Mouse (Mus musculus): ENCODE data around the gene Grsf1.

Gene Grsf1

DNA sequence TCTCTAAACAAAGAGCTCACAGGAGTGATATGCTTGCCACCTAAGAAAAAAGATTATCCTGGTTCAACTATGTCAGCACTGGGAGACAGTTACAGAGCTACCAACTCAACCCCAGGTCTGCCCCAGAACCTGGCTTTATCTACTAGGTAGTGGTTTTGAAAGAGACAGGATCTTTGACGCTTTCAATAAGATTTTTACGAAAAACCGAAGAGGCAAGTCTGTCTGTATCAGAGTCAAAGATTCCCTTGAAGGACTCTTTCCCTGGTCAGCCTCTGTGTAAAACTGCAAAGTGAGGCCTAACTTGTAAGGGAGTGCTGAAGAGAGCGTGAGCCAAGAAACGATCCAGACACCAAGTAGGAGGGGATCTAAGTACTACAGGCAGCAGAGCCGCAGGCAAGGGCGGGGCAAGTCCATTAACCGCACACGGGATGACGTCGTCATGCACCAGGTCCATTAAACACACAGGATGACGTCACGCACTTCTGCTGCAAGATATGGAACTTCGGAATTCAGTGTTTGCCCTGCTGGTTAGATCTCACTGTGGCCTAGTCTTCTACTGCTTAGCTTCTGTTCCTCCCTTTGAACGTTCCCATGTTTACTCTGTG is 12.7 kb upstream of the Grsf1 start:
- DNase-seq (ENCODE audit: low spot score in 2 of 2): no peak

DNA sequence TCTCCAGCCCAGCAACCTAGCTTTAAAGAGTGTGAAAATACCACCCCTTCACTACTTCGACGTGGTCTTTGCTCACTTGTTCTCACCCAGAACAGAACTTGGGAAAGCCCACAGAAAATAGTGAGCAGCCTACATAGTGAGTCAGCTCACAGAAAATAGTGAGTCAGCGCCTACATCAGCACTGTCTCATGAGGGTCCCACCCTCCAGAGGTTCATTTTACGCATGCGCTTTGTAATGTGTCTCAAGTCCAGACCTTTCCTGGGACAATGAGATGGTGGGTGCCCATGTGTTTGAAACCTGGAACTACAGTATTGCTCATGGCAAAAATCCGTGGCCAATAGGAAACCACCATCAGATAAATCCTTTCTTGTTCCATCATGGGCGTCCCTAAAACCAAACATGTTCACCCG is 12.0 kb upstream of the Grsf1 start:
- DNase-seq (ENCODE audit: low spot score in 2 of 2): no peak

DNA sequence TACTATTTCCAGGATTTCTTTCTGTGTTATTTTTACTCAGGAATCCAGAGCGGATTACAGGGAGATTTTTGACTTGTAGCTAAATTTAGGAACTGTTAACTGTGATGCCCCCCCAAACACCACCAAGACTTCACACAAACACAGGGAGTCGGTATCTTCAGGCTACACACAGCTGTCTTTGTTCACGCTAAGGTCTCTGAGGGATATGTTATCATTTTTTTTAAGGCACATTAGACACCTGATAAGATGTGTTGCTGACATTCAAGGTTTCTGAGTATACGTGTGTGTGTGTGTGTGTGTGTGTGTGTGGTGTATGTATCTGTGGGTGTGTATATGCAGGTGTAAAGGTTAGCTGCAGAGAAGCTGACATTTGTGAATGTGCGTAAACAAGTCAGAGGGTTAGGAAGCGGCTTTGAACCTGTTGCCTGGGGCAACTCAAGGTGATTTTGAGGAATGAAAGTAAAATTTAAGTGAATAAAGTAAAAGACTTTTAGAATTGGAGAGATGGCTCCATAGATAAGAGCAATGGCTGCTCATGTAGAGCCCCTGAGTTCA is 9.9 kb upstream of the Grsf1 start:
- DNase-seq (ENCODE audit: low spot score in 2 of 2): no peak

DNA sequence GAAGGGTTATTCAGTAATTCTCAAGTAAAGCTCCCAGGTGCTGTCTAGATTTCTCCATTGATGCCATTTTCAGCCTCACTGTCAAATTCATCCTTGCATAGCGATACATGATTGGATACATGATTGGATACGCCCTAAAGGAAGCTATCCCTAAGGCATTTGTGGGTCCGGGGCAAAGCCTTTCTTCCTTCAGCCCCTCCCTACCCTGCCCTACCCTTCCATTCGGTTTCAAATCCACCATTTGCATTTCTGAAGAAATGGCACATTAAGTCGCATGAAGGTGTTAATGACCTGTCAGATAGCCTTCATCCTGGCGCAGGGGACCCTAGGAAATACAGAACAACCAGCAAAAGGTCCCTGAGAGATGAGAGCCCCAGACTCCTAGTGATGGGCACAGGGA is 9.3 kb upstream of the Grsf1 start:
- DNase-seq (ENCODE audit: low spot score in 2 of 2): no peak

- no peak for DNase-seq (ENCODE audit: low spot score in 2 of 2)
These were observed 8.3 kb upstream of the Grsf1 start for GRCm38 (mm10) chr5:88684226-88684625.

GRCm38 (mm10) chr5:88683706-88684105 is 7.7 kb upstream of the Grsf1 start:
- no peak for DNase-seq (ENCODE audit: low spot score in 2 of 2)

DNA sequence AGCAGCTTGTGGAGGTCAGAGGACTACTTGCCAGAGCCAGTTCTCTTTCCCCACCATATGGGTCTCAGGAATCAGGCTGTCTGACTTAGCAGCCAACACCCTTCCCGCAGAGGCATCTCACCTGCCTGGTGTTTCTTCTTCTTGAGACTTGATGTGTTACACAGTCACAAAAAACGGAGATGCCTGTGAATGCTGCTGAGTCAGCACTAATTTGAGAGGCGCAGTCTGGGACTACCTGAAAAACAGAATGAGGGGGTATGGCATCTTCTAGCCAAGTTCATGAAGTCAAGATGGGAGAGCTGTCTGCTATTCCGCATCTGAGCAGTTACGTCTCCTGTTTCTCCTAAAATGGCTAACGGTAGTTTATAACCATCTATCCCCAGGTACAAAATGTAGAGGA is 4.6 kb upstream of the Grsf1 start:
- no peak for DNase-seq (ENCODE audit: low spot score in 2 of 2)

DNA sequence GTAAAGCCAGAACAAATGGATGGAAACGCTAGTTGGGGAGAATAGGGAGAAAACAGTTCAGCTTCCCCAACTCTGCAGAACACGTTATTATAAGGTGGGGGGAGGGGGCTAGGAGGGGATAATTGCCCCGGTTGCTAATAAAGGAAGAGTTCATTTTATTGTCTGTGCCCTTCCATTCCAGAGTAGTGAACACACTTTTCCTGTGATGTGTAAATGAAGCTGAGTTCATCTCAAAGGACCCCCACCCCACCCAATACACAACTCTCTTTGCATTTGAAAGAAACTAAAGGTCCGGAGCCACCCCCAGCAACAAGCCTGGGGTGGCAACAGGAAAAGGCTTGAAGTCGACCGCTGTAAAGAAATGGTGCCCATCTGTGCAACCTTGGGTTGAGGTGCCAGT is 3.4 kb upstream of the Grsf1 start:
- DNase-seq (ENCODE audit: low spot score in 2 of 2): no peak

DNA sequence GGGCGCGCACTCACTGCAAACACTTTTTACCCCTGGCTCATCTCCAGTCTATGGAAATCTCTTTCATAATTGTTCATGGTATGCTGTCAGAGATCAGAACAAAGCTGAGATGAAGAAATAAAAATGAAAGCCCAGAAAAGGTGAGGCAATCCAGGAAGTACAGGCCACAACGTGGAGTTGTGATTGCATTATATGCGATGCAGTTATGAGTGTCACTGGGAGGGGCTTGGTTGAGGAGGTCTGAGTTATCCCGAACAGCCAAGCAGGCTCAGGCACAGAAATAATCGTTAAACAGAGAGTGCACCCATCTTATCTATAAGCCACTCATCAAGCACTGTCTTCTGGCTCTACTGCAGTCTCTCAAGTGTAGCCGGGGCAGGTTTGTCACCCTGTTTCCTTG is 3.0 kb upstream of the Grsf1 start:
- DNase-seq (ENCODE audit: low spot score in 2 of 2): no peak

DNA sequence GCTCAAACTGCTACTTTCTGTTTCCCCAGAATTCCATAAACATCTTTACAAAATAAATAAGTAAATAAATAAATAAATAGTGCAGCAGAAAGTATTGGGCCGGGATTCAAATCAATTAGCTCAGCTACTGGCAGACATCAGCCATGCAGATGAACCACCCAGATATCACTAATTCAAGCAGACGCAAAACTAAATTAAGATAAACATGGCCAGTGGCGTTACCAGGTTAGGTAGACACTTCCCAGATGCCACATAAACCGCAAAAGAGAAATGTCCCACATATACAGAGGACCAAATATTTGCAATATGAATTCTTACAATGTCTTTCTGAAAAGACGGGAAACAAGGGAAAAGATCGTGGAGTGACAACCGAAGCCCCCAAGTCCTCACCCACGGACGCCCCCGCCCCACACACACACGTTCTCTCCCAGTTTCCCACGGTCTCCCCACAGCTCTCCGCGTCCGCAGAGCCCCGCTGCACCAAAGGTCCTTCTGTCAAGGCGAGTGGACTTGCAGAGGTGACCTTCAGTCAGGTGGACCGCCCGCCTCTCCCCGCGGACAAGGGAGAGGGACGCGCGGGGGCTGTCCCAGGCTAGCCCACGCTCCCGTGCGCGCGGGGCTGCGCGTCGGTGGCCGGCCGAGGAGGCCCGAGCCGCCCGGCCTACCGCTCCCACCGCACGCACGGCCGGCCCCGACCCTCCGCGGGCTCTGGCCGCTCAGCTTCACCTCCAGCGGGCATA is 1.1 kb downstream of the Grsf1 start:
- DNase-seq (ENCODE audit: low spot score in 2 of 2): peak in 1 of 2 experiments; percentile 17

GRCm38 (mm10) chr5:88663875-88664274 is 12.1 kb downstream of the Grsf1 start:
- DNase-seq (ENCODE audit: low spot score in 2 of 2): no peak

DNA sequence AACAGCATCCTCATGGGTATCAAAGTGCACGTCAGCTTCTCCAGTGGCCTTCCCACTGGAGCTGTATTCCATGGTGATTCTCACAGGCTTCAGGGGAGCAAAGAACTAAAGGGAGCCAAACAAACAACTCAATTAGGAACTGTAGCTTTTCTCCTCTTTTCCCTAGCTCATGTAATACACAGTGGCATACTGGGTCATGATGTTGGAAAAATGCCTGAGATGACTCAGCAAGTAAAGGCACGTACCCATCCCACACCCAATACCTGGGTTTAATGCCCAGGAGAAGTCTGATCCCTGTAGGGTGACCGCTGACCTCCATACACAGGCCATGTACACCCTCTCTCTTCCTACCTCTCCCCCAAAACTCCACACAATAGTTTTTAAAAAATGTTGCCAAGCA is 12.8 kb downstream of the Grsf1 start:
- DNase-seq (ENCODE audit: low spot score in 2 of 2): no peak

DNA sequence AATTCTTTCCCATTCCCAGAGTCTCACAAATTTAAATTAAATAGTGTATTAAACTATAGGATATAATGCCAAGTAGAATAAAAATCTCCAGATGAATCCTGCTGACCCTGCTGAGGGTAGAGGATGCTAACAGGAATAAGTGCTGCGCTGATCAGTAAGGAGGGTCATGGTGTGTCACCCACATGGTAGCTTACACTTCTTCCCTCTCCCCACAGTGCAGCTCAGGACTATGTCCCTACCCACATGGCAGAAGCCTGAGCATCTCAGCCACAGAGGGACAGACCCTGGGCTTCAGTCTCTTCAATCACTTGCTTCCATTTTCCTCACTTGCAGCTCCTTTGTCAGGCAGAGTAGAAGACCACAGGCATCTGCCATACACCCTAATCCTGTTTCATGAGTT is 18.1 kb downstream of the Grsf1 start:
- DNase-seq (ENCODE audit: low spot score in 2 of 2): no peak

DNA sequence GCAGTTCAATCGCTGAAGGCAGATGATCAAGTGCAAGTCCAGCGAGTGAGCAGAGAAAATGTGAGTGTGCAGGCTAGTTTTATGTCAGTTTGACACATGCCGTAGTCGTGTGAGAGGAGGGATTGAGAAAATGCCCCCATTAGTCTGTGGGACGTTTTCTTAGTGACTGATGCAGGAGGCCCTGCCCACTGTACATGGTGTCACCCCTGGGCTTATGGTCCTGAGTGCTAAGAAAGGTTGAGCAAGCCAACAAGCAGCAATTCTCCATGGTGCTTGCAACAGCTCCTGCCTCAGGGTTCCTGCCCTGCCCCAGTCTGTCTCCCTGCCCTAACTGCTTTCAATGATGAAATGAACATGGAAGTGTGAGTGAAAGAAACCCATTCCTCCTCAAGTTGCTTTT is 23.4 kb downstream of the Grsf1 start:
- no peak for DNase-seq (ENCODE audit: low spot score in 2 of 2)

- DNase-seq (ENCODE audit: low spot score in 2 of 2): no peak
These were observed 26.5 kb downstream of the Grsf1 start for GRCm38 (mm10) chr5:88649250-88650173.

DNA sequence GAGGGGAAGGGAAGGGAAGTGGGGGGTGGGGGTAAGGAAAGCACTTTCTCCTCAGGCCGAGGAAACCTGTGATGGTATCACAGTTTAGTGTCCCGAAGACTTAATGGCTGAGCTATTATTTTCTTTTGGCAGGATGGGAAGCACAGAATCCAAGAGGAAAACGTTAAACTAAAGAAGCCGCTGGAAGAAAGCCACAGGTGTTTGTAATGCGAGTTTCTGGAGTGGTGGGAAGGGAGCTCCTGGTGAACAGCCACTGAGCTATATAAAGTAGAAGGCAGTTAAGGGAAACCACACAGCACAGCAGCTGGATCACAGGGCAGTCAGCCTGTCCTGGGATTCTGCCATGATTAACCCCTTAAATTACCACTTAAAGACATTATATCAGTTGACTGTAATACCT is 30.6 kb downstream of the Grsf1 start:
- DNase-seq (ENCODE audit: low spot score in 2 of 2): no peak

DNA sequence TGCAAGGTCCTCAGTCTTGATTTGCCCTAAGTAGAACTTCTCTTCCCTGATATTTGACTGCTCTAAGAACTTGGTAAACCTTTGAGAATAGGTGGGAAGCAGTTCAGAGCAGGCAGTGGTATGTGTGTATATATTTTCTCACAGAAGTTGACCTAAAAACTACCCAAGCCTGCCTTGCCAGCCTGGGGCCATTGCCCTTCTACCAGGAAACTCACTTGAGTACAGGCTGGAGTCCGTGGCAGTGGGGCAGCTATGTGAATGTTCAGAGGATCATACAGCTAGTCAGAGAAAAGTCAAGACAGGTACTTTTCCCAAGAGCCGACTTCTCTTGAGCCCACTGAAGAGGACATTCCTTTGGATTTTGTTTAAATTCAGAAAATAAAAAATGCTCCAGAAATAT is 31.1 kb downstream of the Grsf1 start:
- DNase-seq (ENCODE audit: low spot score in 2 of 2): no peak

GRCm38 (mm10) chr5:88643491-88643890 is 32.5 kb downstream of the Grsf1 start:
- DNase-seq (ENCODE audit: low spot score in 2 of 2): no peak

DNA sequence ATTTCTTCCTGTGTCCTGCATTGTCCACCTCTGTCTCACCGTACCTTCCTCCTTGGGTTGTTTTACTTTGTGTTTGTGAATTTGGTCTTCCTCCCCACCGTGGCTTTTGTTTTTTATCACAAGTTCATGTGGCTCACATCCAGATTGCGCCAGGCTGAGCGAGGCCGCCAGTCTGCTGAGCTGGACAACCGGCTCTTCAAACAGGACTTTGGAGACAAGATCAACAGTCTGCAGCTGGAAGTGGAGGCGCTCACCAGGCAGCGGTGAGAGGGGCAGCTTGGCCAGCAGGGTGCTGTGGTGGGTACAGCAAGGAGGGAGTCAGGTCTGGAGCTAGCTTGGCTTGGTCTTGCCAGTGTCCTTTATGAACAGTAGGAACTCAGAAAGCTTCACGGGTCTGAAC is 33.2 kb downstream of the Grsf1 start:
- no peak for DNase-seq (ENCODE audit: low spot score in 2 of 2)

- no peak for DNase-seq (ENCODE audit: low spot score in 2 of 2)
These were observed 41.9 kb downstream of the Grsf1 start for GRCm38 (mm10) chr5:88634076-88634475.

DNA sequence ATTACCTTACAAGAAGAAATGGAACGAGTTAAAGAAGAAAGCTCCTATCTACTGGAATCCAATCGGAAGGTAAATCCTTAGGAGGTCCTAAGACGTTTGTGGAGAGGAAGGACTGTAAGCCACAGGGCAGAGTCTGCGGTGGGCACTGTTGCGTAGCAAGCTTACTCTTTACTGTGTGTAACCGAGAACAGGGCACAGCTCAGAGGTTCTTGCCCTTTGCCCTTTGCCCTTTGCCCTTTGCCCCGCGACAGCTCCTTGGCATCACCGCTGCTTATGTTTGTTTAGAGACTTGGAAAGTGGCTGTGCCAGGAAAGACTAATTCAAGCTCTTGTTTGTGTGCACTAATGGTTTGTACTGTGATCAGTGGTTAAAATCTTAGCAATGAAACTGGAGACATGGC is 43.5 kb downstream of the Grsf1 start:
- no peak for DNase-seq (ENCODE audit: low spot score in 2 of 2)

- DNase-seq (ENCODE audit: low spot score in 2 of 2): no peak
These were observed 44.4 kb downstream of the Grsf1 start for GRCm38 (mm10) chr5:88631545-88631944.

Measured in frontal cortex, postnatal 25 days (tissue).